Mouse (Mus musculus): ENCODE data around the gene Blmh. TPM values are rescaled to one million over a fixed set of nuclear protein-coding genes. Genes with fewer than 3 reads are reported as not detected.

Blmh gene
- total and polyA plus RNA-seq, 3 experiments, result 111 to 116 TPM; not detected in 1

DNA sequence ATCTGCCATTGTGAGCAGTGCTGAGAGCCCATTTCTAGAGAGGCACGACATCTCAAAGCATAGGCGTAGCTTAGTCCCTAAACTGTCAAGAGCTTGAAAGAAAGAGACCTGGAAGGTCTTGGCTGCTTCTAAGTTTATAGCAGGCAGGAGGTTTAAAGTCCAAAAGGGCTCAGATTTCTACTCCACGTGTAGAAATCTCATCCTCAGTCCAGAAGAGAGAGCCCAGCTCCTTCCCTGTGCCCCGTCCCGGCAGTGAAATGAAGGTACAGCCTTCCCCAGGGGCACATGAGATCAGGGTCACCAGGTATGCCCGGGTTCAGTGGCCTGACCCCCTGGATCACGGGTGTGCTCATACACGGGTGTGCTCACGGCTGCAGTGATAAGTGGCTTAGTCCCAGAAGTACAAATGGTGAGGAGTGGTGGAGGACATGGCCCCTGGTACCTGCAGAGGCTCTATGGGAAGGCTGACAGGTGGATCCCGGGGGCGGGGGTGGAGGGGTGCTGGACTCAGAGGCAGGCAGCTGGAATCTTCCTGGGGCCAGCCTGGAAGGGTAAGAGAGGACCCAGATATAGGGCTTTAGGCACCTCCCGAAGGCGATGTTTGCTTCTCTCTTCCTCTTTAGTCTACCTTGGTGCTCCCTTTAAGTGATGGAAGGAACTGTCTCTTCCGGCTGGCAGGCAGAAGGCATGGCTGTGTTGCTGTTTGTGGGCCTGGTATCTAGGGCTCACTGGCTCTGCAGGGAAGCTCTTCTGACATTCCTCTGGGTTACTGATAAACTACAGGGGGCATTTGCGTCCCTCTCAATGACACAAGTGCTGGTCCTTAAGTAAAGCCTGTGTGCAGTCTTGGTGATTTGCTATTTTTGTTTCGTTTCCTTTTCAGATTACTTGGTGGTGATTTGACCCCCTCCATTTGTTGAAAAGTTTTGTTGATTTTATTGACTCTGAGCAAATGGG lies 84.7 kb downstream of the Blmh start:
- Histone ChIP-seq H3K9ac (ENCODE audit: control insufficient read depth, low read depth, low read length, poor library complexity, severe bottlenecking) (no peak overlapping the region), H3K4me3 (ENCODE audit: control insufficient read depth in 1 of 2, insufficient read depth in 1 of 2, low read depth in 2 of 2, low read length in 2 of 2) (no peak overlapping the region), H3K36me3 (ENCODE audit: control insufficient read depth in 1 of 2, insufficient read depth in 2 of 2, low read length in 2 of 2) (no peaks in the 10 kb centered on the region), H3K27me3 (ENCODE audit: control insufficient read depth in 1 of 2, insufficient read depth in 2 of 2, low read length in 2 of 2) (peaks cover 14 to 19% of the 10 kb centered on the region in 2 experiments), H3K4me1 (ENCODE audit: control insufficient read depth in 1 of 2, insufficient read depth in 2 of 2, low read length in 2 of 2) (no peaks in the 10 kb centered on the region), H3K27ac (ENCODE audit: control insufficient read depth, low read depth, low read length) (no peak overlapping the region), H3K9me3 (replicated peaks; ENCODE audit: insufficient read depth, low read length) (no peaks in the 10 kb centered on the region), H3K79me2 (ENCODE audit: control insufficient read depth, insufficient read depth, low read length, poor library complexity) (no peaks in the 10 kb centered on the region)
- no peak for DNase-seq (ENCODE audit: low read depth, low spot score)
- TF ChIP-seq MAFK (IDR thresholded peaks at IDR 0.05; ENCODE audit: borderline replicate concordance, low read depth, low read length), result no peak
- no peak for TF ChIP-seq RCOR1 (IDR thresholded peaks at IDR 0.05; ENCODE audit: low read depth, low read length)
- TF ChIP-seq ETS1 (IDR thresholded peaks at IDR 0.05; ENCODE audit: low read depth, low read length), result no peak
- TF ChIP-seq NELFE (IDR thresholded peaks at IDR 0.05; ENCODE audit: low read depth, low read length), result no peak
- no peak for TF ChIP-seq GABPA (IDR thresholded peaks at IDR 0.05; ENCODE audit: low read depth, low read length)
- no peak for TF ChIP-seq MAZ (IDR thresholded peaks at IDR 0.05; ENCODE audit: low read depth, low read length)
- TF ChIP-seq HCFC1 (IDR thresholded peaks at IDR 0.05; ENCODE audit: low read depth, low read length), result no peak
- TF ChIP-seq BHLHE40 (IDR thresholded peaks at IDR 0.05; ENCODE audit: borderline replicate concordance, low read depth, low read length), result no peak
- no peak for TF ChIP-seq SMC3 (IDR thresholded peaks at IDR 0.05; ENCODE audit: low read depth, low read length)
- TF ChIP-seq MYB (IDR thresholded peaks at IDR 0.05; ENCODE audit: low read depth, low read length), result no peak
- no peak for TF ChIP-seq TBP (IDR thresholded peaks at IDR 0.05; ENCODE audit: low read depth, low read length)
- TF ChIP-seq NRF1 (IDR thresholded peaks at IDR 0.05; ENCODE audit: insufficient read depth, low read depth, low read length, poor library complexity, severe bottlenecking), result no peak
- TF ChIP-seq TAL1 (IDR thresholded peaks at IDR 0.05; ENCODE audit: low read length), result no peak
- no peak for TF ChIP-seq SIN3A (IDR thresholded peaks at IDR 0.05; ENCODE audit: low read length)
- TF ChIP-seq RAD21 (IDR thresholded peaks at IDR 0.05; ENCODE audit: low read depth, low read length), result no peak
- TF ChIP-seq MEF2A (IDR thresholded peaks at IDR 0.05; ENCODE audit: extremely low read depth, insufficient replicate concordance, low read depth, low read length, poor library complexity, severe bottlenecking), result no peak
- TF ChIP-seq ZC3H11A (IDR thresholded peaks at IDR 0.05; ENCODE audit: low read depth, low read length), result no peak
- no peak for TF ChIP-seq KAT2A (conservative IDR thresholded peaks at IDR 0.05; ENCODE audit: low read depth, low read length)
- no peak for TF ChIP-seq CHD1 (IDR thresholded peaks at IDR 0.05; ENCODE audit: low read depth, low read length)
